Mouse (Mus musculus) heart, adult 2 months (tissue): ENCODE measurements around the gene Rhbdf2.

ENCODE experiments used
- CTCF ChIP-seq: fragments of 200-600 bp; IDR thresholded peaks from 2 replicates; pipeline ENCODE4 v1.8.1; 2022; ENCODE audit warnings: antibody characterized with exemption, mild to moderate bottlenecking, moderate library complexity
- POLR2A ChIP-seq: fragments of 200-500 bp; IDR thresholded peaks from 2 replicates; pipeline ENCODE4 v1.6.1; 2011; ENCODE audit warnings: mild to moderate bottlenecking, low read depth, low read length, control low read depth; ENCODE audit not compliant: insufficient read depth

DNA sequence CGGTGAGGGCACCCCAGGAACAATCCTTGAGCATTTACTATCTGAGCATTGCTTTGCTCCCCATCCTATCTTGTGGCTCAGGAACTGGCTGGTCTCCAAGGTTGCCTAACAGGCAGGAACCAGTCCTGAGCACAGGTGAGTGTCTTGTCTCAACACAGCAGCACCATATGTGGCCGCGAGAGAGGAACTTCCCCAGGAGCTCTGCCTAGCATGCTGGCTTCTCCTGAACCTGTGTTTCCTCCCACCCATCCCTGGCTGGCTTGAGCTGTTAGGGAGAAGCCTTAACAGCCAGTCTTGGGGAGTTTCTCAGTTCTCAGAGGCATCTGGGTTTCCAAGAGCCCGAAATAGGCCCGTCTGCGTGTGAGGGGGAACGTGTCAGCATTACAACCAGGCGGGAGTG is 24.5 kb upstream of the Rhbdf2 start:
- TF ChIP-seq CTCF (no peak), POLR2A (no peak)
